Mouse (Mus musculus) naive thymus-derived CD4-positive, alpha-beta T cell, adult 5 months (primary cell): ENCODE data around the gene Gm11060. TPM values are rescaled to one million over a fixed set of nuclear protein-coding genes. Genes with fewer than 3 reads are reported as not detected.

Source experiments
- polyA plus RNA-seq: library from polyadenylated mRNA; unstranded; fragments of 100-300 nt; shearing (Covaris generic); gene quantifications from one replicate; pipeline ENCODE4 v1.2.1, GENCODE M21; 2017

Gene Gm11060
- polyA plus RNA-seq = not detected

DNA sequence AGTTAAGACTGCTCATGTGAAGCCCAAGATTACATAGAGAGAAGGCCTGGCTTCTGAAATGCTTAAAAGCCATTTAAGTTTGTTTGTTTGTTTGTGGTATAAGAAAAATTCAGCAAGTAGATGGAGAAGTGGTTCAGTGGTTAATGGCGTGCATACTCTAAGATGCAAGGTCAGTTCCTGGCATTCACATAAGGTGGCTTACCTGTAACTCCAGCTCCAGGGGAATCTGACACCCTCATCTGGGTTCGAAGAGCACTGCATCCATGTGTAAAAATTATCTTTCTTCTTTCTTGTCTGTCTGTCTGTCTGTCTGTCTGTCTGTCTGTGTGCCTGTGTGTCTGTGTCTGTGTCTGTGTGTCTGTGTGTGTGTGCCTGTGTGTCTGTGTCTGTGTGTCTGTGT lies at the start of gene Gm11060:
TSS of gene Gm11060 (plus strand) at position 301 of the 400 bp plus-strand sequence.

GRCm38 (mm10) chr2:105126279-105126678 lies 34.5 kb downstream of the Gm11060 start, which contains the start of gene Wt1:
Wt1 (plus strand) TSS chr2:105126529.

Other genes with a start within 250 kb of the Gm11060 start
- gene Prrg4, start 242.1 kb upstream of the Gm11060 start, polyA plus RNA-seq = 2.9 TPM
- gene Ccdc73, start 224.2 kb upstream of the Gm11060 start, polyA plus RNA-seq = 1.5 TPM
- gene Eif3m, start 74.9 kb upstream of the Gm11060 start, polyA plus RNA-seq = 272 TPM
- not detected for gene Wt1, start 34.5 kb downstream of the Gm11060 start, polyA plus RNA-seq
- gene Them7, start 132.3 kb downstream of the Gm11060 start, polyA plus RNA-seq = not detected